Mouse (Mus musculus): Measurements from ENCODE around the gene Slc44a3. TPM values are rescaled to one million over a fixed set of nuclear protein-coding genes. Genes with fewer than 3 reads are reported as not detected.
"Not testable (repeated sequence)": the region's sequence is repeated elsewhere in the genome, so short reads cannot be mapped to it uniquely, and the experiment has no call there.

Slc44a3 gene
- polyA plus RNA-seq, 1 experiment, result 5.1 TPM

GRCm38 (mm10) chr3:121547851-121548624 is 15.8 kb upstream of the Slc44a3 start:
- Histone ChIP-seq H3K27me3 (ENCODE audit: control insufficient read depth, insufficient read depth, low read length, poor library complexity, severe bottlenecking) (no peaks in the 10 kb centered on the region), H3K36me3 (ENCODE audit: control insufficient read depth, insufficient read depth, low read length, poor library complexity, severe bottlenecking) (no peaks in the 10 kb centered on the region), H3K9ac (ENCODE audit: low read depth, poor library complexity, severe bottlenecking) (no peak overlapping the region), H3K4me3 (ENCODE audit: low read depth, low read length) (no peak overlapping the region), H3K27ac (ENCODE audit: insufficient read depth, low read length) (no peak overlapping the region), H3K4me1 (ENCODE audit: control insufficient read depth, insufficient read depth, low read length) (peaks cover 3% of the 10 kb centered on the region), H3K9me3 (replicated peaks; ENCODE audit: control insufficient read depth, insufficient read depth, low read length, poor library complexity, severe bottlenecking) (no peaks in the 10 kb centered on the region)
- no peak for TF ChIP-seq EP300 (IDR thresholded peaks at IDR 0.05; ENCODE audit: insufficient read depth, low read depth, low read length)
- TF ChIP-seq POLR2A (IDR thresholded peaks at IDR 0.05; ENCODE audit: insufficient read depth, low read length), result no peak

GRCm38 (mm10) chr3:121540621-121541020 is 8.4 kb upstream of the Slc44a3 start:
- H3K27ac ChIP-seq (ENCODE audit: insufficient read depth, low read length), result peak overlapping the region; percentile 85
- no peaks in the 10 kb centered on the region for H3K36me3 ChIP-seq (ENCODE audit: control insufficient read depth, insufficient read depth, low read length, poor library complexity, severe bottlenecking)

GRCm38 (mm10) chr3:121539871-121540431 is 7.7 kb upstream of the Slc44a3 start:
- H3K27me3 ChIP-seq (ENCODE audit: control insufficient read depth, insufficient read depth, low read length, poor library complexity, severe bottlenecking), result no peaks in the 10 kb centered on the region
- H3K27ac ChIP-seq (ENCODE audit: insufficient read depth, low read length), result peak overlapping the region; percentile 85
- no peaks in the 10 kb centered on the region for H3K9me3 ChIP-seq (replicated peaks; ENCODE audit: control insufficient read depth, insufficient read depth, low read length, poor library complexity, severe bottlenecking)
- H3K4me3 ChIP-seq (ENCODE audit: low read depth, low read length), result no peak overlapping the region
- peak overlapping the region; percentile 57 for H3K9ac ChIP-seq (ENCODE audit: low read depth, poor library complexity, severe bottlenecking)
- H3K36me3 ChIP-seq (ENCODE audit: control insufficient read depth, insufficient read depth, low read length, poor library complexity, severe bottlenecking), result no peaks in the 10 kb centered on the region
- no peaks in the 10 kb centered on the region for H3K4me1 ChIP-seq (ENCODE audit: control insufficient read depth, insufficient read depth, low read length)
- peak; percentile 43; the same call in 1 of the 2 replicates for TF ChIP-seq EP300 (IDR thresholded peaks at IDR 0.05; ENCODE audit: insufficient read depth, low read depth, low read length)
- no peak for TF ChIP-seq CTCF (IDR thresholded peaks at IDR 0.05; ENCODE audit: low read depth, low read length)

More at GRCm38 (mm10) chr3:121540621-121541020, 8.4 kb upstream of the Slc44a3 start:
- peak overlapping the region; percentile 57 for H3K9ac ChIP-seq (ENCODE audit: low read depth, poor library complexity, severe bottlenecking)
- H3K4me3 ChIP-seq (ENCODE audit: low read depth, low read length), result no peak overlapping the region
- H3K9me3 ChIP-seq (replicated peaks; ENCODE audit: control insufficient read depth, insufficient read depth, low read length, poor library complexity, severe bottlenecking), result no peaks in the 10 kb centered on the region
- TF ChIP-seq CTCF (IDR thresholded peaks at IDR 0.05; ENCODE audit: low read depth, low read length) (no peak), POLR2A (IDR thresholded peaks at IDR 0.05; ENCODE audit: insufficient read depth, low read length) (no peak), EP300 (IDR thresholded peaks at IDR 0.05; ENCODE audit: insufficient read depth, low read depth, low read length) (no peak)
- H3K4me1 ChIP-seq (ENCODE audit: control insufficient read depth, insufficient read depth, low read length), result no peaks in the 10 kb centered on the region
- H3K27me3 ChIP-seq (ENCODE audit: control insufficient read depth, insufficient read depth, low read length, poor library complexity, severe bottlenecking), result no peaks in the 10 kb centered on the region

- not testable (repeated sequence) for H3K4me3 ChIP-seq (ENCODE audit: low read depth, low read length); H3K36me3 ChIP-seq (ENCODE audit: control insufficient read depth, insufficient read depth, low read length, poor library complexity, severe bottlenecking); H3K9ac ChIP-seq (ENCODE audit: low read depth, poor library complexity, severe bottlenecking); H3K4me1 ChIP-seq (ENCODE audit: control insufficient read depth, insufficient read depth, low read length); H3K27me3 ChIP-seq (ENCODE audit: control insufficient read depth, insufficient read depth, low read length, poor library complexity, severe bottlenecking); H3K9me3 ChIP-seq (replicated peaks; ENCODE audit: control insufficient read depth, insufficient read depth, low read length, poor library complexity, severe bottlenecking)
- H3K27ac ChIP-seq (ENCODE audit: insufficient read depth, low read length), result peak overlapping the region; percentile 48
Measured at GRCm38 (mm10) chr3:121538847-121539246, 6.6 kb upstream of the Slc44a3 start.

GRCm38 (mm10) chr3:121537996-121538395 is 5.8 kb upstream of the Slc44a3 start:
- Histone ChIP-seq H3K27me3 (ENCODE audit: control insufficient read depth, insufficient read depth, low read length, poor library complexity, severe bottlenecking) (no peaks in the 10 kb centered on the region; the same call in 1 of the 2 replicates), H3K27ac (ENCODE audit: insufficient read depth, low read length) (no peak overlapping the region), H3K9ac (ENCODE audit: low read depth, poor library complexity, severe bottlenecking) (no peak overlapping the region), H3K9me3 (replicated peaks; ENCODE audit: control insufficient read depth, insufficient read depth, low read length, poor library complexity, severe bottlenecking) (no peaks in the 10 kb centered on the region), H3K4me3 (ENCODE audit: low read depth, low read length) (no peak overlapping the region), H3K36me3 (ENCODE audit: control insufficient read depth, insufficient read depth, low read length, poor library complexity, severe bottlenecking) (no peaks in the 10 kb centered on the region), H3K4me1 (ENCODE audit: control insufficient read depth, insufficient read depth, low read length) (no peaks in the 10 kb centered on the region)
- TF ChIP-seq POLR2A (IDR thresholded peaks at IDR 0.05; ENCODE audit: insufficient read depth, low read length), result no peak
- no peak for TF ChIP-seq CTCF (IDR thresholded peaks at IDR 0.05; ENCODE audit: low read depth, low read length)
- no peak for TF ChIP-seq EP300 (IDR thresholded peaks at IDR 0.05; ENCODE audit: insufficient read depth, low read depth, low read length)

- Histone ChIP-seq H3K4me3 (ENCODE audit: low read depth, low read length) (no peak overlapping the region), H3K4me1 (ENCODE audit: control insufficient read depth, insufficient read depth, low read length) (no peaks in the 10 kb centered on the region), H3K36me3 (ENCODE audit: control insufficient read depth, insufficient read depth, low read length, poor library complexity, severe bottlenecking) (no peaks in the 10 kb centered on the region), H3K9ac (ENCODE audit: low read depth, poor library complexity, severe bottlenecking) (no peak overlapping the region), H3K27ac (ENCODE audit: insufficient read depth, low read length) (no peak overlapping the region), H3K9me3 (replicated peaks; ENCODE audit: control insufficient read depth, insufficient read depth, low read length, poor library complexity, severe bottlenecking) (no peaks in the 10 kb centered on the region), H3K27me3 (ENCODE audit: control insufficient read depth, insufficient read depth, low read length, poor library complexity, severe bottlenecking) (no peaks in the 10 kb centered on the region; the same call in 1 of the 2 replicates)
- TF ChIP-seq CTCF (IDR thresholded peaks at IDR 0.05; ENCODE audit: low read depth, low read length), result no peak
- no peak for TF ChIP-seq POLR2A (IDR thresholded peaks at IDR 0.05; ENCODE audit: insufficient read depth, low read length)
- no peak for TF ChIP-seq EP300 (IDR thresholded peaks at IDR 0.05; ENCODE audit: insufficient read depth, low read depth, low read length)
Measured at GRCm38 (mm10) chr3:121536803-121537202, 4.6 kb upstream of the Slc44a3 start.
